Mouse (Mus musculus) heart, adult 8-10 months (tissue): ENCODE measurements around the gene Spata1. TPM values are rescaled to one million over a fixed set of nuclear protein-coding genes. Genes with fewer than 3 reads are reported as not detected.

ENCODE experiments used
- DNase-seq: peaks from one replicate; pipeline ENCODE4 v3.0.0; 2022; ENCODE audit warnings: low spot score
- total RNA-seq, 4 experiments: library from RNA; stranded (reverse); gene quantifications; 2 replicates each; pipeline ENCODE4 v1.2.4; 2022

Spata1 gene
- total RNA-seq: 1 to 10 TPM; 3.0 to 3.4 (median 3.2) TPM

DNA sequence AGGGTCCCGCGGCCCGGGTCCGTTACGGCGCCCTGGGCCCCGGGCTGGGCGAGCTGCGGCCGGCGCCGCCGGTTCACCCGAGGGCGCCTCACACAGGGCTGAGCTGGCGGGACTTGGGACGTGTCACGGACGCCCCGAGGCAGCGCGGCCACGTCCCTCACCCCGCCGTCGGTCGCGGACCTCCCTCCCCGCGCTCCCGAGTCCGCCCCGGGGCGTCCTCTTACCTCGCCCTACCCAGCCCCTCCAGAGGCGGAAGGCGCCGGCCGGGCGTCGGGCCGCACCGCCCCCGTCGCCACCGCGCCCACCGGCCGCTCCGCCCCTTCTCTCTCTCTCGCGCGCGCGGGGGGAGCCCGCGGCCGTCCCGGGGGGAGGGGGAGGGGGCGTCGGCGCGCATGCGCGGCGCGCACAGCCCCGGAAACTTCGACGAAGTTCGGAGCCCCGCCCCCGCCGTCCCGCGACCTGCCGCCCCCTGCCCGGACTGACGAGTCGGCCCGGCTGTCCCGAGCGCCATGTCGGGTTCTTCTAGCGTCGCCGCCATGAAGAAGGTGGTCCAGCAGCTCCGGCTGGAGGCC is at the start of gene Spata1, which contains the start of gene Gng5:
Gene Spata1, minus strand, starts transcription at position 323 of the 572 bp plus-strand sequence.
Gene Gng5, plus strand, starts transcription at position 377 of the 572 bp plus-strand sequence.
- DNase-seq: peak; percentile 80

DNA sequence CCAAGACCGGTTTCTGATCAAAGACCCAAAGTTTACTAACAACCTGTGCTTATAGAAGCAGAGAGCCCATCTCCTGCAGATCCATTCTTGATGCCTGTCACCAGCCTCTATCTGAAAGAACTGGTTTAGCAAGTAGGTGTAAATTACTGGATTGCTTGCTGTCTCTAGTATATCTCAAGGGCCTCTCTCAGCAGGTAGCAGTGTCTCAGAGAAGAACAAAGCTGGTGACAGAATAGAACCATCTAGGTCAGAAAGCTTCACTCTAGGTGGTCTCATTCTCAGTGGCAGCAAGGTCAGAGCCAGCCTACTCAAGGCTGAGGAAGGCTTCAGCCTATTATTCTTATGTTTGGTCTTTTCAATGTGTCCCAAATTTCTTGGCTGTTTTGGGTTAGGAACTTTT is 44.1 kb upstream of the Spata1 start:
- no peak for DNase-seq

DNA sequence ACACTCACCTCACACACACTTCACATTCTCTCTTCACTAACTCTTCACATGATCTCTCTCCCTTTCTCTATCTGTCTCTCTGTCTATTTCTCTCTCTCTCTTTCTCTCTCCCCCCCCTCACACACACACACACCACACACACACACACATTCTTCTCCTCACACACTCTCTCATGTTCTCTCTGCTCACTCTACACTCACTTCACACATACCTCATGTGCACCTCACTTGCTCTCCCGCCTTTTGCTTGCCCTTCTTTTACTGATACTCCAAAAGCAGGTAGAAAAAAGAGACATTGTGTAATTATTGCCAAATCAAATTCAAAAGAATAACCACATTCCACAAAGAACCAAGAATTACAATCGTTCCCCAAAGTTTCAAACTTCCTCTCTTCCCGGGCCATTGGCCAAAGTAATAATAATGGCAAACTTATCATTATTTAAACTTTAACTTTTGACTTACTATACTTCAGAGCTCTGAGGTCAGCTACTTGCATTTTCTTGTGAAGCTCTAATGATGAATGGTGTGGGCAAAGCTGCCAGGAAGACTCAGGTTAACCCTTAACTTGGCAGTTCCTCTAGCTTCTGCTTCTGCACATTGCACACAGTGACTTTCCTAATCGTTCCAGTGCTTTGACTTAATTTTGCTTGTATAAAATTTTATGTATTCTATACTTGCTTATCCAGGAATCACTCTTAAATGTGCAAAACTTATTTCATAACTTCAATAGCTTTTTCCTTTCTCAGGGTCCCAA is 41.1 kb upstream of the Spata1 start:
- no peak for DNase-seq

DNA sequence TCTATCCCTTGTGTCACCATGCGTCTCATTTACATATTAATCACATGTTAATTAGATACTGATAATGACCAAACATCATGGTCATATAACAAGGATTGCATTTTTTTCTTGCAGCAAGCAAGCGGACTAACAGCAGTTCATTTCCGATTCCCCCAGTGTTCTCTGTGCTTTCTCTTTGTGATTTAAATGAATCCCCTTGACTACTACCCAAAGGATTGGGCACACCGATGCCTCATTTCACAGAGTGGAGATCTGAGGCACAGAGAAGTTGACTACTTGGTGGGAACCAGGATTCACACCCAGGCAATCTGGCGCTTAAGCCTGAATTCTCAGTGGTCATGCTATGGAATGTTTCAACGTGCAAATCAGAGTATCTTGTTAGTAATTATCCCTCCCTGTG is 35.4 kb upstream of the Spata1 start:
- no peak for DNase-seq

DNA sequence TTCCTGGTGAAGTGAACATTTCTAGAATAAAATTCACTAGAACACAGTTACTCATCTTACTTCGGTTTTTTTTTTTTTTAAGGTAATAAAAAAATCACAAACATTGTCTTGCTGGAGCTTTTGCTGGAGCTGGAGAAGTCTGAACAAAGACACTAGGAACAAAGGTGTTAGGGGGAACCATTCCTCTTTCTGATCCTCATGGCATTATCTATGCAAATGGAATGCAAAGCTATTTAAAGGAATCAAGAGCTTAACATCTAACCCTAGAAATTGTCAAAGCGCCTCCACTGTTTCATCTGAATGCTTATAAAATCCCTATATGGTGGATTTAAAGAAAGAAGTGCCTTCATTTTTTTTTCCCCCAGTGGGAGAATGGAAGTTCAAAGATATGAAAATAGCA is 28.8 kb upstream of the Spata1 start:
- no peak for DNase-seq

DNA sequence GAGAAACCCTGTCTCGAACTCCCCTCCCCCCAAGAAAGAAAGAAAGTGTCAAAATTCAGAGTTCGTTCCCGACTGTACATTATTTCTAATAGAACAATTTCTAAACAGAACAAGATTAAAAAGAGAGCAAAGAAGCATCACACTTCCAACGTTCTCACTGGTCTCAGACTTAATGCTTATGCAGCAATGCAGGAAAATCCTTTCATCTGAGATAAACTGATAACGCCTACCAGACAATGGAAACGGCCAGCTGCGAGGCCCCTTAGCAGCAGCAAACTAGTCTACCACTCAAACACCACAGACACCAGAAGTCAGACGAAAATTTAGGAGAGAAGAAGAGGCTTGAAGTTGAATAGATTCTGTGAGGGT is 22.1 kb upstream of the Spata1 start:
- DNase-seq: no peak

DNA sequence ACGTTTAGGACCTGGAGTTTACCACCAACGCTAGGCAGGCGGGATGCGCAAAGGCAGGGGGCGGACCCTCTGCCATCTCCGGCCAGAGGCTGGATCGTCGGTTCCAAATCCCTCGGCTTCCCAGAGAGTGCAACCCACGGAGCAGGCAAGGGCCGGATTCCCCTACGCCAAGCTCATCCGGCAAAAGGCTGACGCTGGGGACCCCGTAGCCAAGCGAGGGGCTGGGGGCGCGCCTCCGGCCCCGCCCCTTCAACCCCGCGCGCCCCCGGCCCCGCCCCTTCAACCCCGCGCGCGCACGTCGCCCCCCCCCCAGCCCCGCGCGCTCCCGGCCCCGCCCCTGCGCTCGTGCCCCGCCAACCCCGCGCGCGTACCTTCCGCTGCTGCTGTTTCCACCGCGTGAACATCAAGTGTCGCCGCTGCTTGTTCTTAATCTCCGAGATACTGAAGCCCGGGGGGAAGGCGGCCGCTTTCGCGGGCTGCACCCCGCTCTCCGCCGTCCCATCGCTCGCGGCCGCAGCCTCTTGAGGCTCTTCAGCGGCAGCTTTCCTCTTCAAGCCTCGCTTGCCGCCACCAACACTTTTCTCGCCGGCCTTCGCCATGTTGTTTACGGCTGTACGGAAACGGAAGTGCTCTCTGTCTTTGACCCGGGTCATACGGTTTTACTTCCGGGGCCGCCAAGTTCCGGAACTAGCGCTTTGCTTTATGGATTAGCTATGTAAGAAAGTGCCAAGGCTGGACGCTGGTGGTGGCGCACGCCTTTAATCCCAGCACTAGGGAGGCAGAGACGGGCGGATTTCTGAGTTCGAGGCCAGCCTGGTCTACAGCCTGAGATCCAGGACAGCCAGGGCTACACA is 21.5 kb upstream of the Spata1 start, which contains the start of gene Rpf1:
Gene Rpf1, minus strand, starts transcription at position 632 of the 854 bp plus-strand sequence.
- peak; percentile 92 for DNase-seq

DNA sequence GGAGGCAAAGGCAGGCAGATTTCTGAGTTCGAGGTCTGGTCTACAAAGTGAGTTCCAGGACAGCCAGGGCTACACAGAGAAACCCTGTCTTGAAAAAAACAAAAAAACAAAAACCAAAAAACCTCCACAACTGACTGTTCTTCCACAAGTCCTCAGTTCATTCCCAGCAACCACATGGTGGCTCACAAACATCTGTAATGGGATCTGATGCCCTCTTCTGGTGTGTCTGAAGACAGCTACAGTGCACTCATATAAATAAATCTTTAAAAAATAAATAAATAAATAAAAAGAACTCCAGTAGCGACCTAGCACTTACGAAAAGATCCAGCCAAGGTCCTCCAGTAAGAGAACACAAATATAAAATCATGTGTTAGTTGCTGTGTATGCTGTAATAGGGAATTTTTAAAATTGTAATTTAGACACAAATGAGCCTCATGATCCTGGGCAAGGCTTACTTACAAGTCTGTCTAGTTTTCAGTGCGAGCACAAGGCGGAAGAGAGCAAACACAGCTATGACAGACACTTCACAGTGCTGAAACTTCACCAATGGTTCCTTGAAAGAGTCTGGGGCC is 20.8 kb upstream of the Spata1 start:
- DNase-seq: no peak

DNA sequence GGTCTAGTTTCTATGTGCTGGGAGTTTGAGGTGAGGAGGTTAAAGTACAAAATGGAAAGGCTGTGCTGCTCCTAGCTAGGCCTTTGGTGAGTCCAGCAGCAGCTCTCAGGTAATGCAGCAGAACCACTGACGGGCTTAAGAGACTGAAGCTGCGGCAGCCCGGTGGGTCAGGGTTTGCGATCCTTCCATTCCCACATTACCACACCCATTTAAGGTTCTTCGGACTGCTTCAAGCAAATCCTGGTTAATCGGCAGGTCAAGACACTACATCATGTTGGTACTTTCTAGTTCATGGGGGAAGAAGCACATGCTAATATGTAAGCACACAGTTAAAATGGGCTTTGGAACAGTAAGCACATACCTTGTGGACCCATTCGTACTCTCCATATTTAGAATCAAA is 7.2 kb upstream of the Spata1 start:
- no peak for DNase-seq

DNA sequence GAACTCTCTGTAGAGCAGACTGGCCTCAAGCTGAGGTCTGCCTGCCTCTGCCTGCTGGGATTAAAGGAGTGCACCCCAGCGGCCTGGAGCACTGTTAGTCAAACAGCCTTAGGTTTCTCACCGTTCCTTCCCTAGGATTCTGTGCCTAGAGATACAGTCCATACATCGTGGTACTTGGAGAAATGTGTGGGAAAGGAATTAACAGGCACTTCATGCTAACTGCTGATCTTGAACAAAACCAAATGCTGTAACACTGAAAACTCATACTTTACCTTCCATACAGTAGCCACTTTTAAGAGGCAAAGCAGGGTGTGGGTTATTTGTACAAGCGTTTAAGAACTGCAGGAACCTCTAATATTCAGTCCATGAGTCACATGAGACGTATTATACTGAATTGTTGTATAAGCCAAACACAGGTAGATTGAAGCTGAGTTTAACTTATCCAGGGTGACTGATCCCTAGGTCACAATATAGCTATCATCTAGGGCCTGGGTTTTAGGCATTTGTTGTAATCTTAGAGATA is 2.1 kb upstream of the Spata1 start:
- DNase-seq: no peak

DNA sequence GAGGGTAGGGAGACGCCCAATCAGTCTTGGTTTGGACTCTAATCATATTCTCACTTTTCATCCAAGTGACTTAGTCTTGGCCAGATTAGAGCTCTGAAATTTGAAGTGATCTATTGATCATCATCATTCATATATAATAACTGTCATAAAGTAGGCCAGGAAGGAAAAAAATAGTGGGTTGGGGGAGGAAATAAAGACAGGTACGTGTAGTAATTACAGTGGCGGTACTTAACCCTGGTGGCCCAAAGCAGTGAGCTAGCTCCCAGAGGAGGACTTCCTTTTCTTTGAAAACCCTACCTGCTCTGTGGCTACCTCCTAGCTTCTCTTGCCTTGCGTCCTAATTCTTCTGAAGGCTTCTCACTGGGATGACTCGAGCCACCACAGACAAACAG is 1.3 kb upstream of the Spata1 start:
- no peak for DNase-seq

DNA sequence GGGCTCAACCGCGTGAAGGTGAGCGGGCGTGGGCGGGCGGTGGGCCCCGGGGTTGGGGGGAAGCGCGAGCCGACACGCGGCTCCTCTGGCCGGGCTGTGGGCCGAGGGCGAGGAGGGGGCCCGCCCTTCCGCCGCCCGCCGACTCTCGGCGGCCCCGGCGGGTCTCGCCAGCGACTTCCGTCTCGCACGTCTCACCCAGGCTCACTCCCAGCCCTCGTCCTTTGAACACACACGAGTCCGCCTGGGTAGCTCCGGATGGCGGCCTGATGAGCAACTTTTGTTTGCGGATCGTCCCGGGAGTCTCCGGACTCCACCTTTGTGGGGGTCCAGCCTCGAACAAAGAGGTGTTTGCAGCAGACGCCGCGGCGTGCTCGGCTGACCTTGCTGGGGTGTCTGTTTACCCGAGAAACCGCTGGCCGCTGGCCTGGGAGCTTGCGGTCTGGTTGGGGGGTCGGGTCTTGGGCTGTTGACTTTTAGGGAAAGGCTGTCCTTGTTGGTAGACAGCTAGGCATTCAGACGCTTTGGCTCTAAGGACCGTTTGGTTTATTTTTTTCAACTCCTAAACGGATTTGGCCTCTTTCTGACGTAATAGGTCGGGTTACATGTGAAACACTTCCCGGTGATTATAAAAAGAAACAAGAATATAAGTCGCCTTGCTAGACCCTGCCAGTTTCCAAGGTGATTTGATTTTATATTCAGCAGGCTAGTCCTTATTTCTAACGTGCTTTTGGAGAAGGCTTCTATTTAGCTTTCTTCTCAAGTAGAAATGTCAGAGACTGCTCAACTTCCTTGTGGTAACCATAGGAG is 653 bp upstream of the Spata1 start:
- peak; percentile 55 for DNase-seq

DNA sequence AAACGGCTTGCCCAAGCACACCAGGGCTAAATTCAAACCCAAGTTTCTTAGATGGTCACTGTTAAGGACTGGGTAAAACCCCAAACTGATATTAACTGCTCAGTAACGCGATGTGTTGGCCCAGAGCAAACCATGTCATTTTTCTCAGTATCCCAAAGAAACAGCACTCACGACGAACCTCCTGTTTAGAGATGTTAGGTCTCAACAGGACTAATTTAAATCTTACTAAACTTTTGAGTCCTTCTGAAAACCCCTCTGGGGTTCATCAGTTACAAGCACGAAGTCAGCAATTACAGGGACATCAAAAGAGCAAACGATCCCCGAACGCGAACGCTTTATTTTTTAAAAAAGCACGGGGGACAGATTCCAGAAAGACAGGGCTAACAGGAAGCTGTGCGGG is 564 bp downstream of the Spata1 start:
- DNase-seq: no peak

DNA sequence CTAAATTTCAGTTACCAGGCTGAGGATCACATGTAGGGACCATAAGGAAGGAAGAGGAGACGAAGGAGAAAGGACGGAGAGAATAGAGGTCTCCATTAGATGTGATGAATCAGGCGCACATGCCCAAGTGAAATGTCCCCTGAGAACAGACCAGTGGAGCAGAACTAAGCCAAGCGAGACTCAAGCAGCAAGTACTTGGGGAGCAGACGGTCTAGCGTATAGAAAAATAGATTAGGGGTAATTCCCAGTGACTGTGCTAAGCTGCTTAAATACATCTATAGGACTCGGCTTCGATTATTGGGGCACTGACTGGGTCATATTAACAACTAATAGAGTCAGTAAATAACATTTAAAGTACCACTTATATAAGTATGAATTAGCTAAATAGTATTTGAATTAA is 4.6 kb downstream of the Spata1 start:
- no peak for DNase-seq

DNA sequence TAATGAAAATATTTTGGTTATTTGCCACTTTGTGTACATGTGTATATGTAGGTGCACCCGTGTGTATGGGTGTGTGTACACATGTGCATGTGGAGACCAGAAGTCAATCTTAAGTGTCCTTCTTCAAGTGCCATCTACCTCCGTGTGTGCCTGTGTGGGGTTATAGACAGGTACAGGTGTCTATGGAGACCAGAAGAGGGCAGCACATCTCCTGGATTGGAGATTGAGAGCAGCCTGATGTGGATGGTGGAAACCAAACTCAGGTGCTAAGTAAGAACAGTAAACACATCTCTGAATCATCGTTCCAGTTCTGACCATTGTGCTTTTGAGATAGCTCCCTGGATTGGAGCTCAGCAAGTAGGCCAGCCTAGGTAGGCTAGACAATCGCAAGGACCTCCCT is 13.1 kb downstream of the Spata1 start:
- no peak for DNase-seq

DNA sequence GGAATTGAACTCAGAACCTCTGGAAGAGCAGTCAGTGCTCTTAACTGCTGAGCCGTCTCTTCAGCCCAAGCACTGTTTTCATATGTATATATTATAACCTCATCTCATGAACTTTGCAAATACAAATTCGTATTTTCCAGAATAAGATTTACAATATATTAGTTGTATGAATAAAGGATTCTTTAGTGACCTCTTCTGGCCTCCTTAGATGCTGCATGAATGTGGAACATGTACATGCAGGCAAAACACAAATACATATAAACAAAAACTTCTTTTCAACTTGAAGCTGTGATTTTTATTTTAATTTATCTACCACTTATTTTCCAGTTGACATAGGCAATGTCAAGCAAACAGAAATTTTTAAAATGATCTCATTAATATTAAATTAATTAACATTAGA is 17.5 kb downstream of the Spata1 start:
- no peak for DNase-seq

DNA sequence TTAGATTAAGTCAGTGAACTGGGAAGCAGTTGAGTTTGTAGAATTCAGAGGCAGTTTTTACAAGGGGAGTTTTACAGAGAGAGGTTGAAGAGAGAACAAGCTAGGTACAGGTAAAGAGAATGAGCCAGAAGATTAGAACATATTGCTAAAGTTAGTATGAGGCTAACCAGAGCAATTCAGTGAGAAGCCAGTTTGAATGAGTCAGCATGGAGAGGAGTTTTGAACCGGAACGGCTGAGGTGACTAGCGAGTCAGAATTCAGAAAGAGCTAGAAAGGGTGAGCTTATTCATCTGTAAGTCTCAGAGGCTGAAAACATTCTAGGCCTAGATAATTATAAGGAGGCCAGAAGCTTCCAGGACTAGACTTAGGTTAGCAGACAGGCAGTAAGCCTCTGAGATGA is 25.1 kb downstream of the Spata1 start:
- no peak for DNase-seq

DNA sequence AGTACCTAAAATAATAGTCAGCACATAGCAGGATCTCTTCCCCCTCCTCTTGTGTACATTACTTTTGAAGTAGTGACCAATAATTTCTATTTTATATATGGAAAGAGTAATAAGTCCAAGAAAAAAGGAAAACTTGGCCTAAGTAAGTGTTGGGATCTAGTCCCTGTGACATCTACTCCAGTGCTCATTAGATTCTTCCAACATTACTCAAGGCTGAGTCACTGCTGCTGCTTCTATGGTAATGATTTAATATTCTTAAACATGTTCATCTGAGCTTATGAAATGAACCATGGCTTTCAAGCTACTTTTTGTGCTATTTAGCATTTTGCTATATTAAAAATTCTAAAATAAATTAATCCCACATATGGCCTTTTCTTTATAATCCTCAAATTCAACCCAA is 25.8 kb downstream of the Spata1 start:
- DNase-seq: no peak

DNA sequence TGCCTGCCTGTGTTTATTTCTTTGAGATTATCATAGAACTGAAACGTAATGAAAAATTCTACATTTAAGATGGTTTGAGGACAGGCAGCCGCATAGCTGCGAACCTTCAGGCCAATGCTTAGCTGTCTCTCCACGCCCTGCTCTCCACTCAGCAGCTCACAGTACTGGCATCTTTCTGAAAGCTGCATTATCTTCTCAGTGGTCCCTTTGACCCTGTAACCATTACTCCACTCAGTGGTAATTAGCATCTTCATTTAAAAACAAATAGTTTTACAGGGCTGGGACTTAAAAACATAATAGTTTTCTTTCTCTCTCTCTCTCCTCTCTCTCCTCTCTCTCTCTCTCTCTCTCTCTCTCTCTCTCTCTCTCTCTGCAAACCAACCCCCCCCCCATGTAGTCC is 26.9 kb downstream of the Spata1 start:
- DNase-seq: no peak

DNA sequence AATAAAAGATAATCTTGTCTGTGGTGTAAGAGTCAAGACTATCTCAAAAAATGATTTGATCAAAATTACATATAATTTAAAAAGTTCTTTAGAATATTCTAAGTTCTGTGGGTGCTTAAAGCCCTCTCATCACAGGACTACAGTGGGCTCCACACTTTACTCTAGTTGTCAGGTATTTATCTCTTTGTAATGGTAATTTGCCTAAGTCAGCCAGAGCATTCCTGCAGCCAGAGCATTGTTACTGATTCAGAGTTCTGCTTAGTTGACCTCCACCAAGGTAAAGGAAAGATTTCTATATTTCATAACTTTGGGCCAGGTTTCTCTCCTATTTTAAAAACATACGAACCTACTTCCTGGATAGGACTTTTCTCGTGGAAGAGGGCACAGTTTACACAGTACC is 30.3 kb downstream of the Spata1 start:
- DNase-seq: no peak

DNA sequence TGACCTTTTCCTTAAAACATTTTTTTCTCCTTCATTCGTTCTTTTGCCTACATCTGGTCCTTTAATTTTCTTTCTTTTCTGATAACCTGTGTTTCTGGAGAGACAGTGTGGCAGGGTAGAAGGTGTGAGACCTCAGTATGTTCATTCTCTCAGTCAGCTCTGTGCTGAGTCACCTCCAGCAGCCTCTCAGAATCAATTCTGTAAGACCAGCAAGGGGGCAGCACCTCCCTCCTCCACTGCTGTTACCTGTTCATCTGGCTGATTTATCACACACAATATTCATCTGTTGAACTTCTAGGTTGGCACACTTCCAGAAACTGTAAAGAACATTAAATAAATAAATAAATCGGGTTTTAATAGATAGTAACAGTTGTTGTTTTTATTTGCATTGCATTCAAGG is 36.6 kb downstream of the Spata1 start:
- DNase-seq: no peak
